Mouse (Mus musculus) heart, embryonic 13.5 days (tissue): ENCODE measurements around the gene Slc39a5. TPM values are rescaled to one million over a fixed set of nuclear protein-coding genes. Genes with fewer than 3 reads are reported as not detected.

Source experiments
- ATAC-seq: fragments of 200-750 bp; cut with Nextera tagmentation; 2 replicates; pipeline ENCODE4 v1.8.0; 2017; ENCODE audit warnings: moderate TSS enrichment; ENCODE audit not compliant: insufficient number of reproducible peaks, low FRiP score, low TSS enrichment; ENCODE audit errors: extremely low read depth
- H3K27ac ChIP-seq: fragments of 300-500 bp; sonication (generic); replicated peaks from 2 replicates; pipeline ENCODE4 v1.5.1; 2015; ENCODE audit warnings: moderate library complexity, mild to moderate bottlenecking, inconsistent platforms
- H3K27me3 ChIP-seq: fragments of 300-500 bp; sonication (generic); replicated peaks from 2 replicates; pipeline ENCODE4 v1.6.1; 2015; ENCODE audit warnings: mild to moderate bottlenecking, inconsistent platforms
- H3K36me3 ChIP-seq: fragments of 300-500 bp; sonication (generic); 2 replicates; pipeline ENCODE4 v1.6.1; 2015; ENCODE audit warnings: mild to moderate bottlenecking, inconsistent platforms
- H3K4me1 ChIP-seq: fragments of 300-500 bp; sonication (generic); 2 replicates; pipeline ENCODE4 v1.6.1; 2015; ENCODE audit warnings: inconsistent platforms
- H3K4me2 ChIP-seq: fragments of 300-500 bp; sonication (generic); 2 replicates; pipeline ENCODE4 v1.6.1; 2015; ENCODE audit warnings: inconsistent platforms, mild to moderate bottlenecking, moderate library complexity
- H3K4me3 ChIP-seq: fragments of 300-500 bp; sonication (generic); 2 replicates; pipeline ENCODE4 v1.5.1; 2015; ENCODE audit warnings: moderate library complexity, mild to moderate bottlenecking, inconsistent platforms
- H3K9ac ChIP-seq: fragments of 300-500 bp; sonication (generic); 2 replicates; pipeline ENCODE4 v1.6.1; 2015; ENCODE audit warnings: inconsistent platforms, mild to moderate bottlenecking, moderate library complexity
- H3K9me3 ChIP-seq: fragments of 300-500 bp; sonication (generic); 2 replicates; pipeline ENCODE4 v1.6.1; 2016; ENCODE audit warnings: inconsistent platforms
- WGBS: fragments of 180-500 bp; shearing (Covaris S2); methylation state at CpG from one replicate; pipeline ENCODE4 v1.1.7; 2015; ENCODE audit warnings: mixed read lengths; 5-methylcytosine and 5-hydroxymethylcytosine counted together
- polyA plus RNA-seq: library from polyadenylated mRNA; unstranded; fragments of >200 nt; fragmentation: Nextera tagmentation; extraction: Ambion mirVana; gene quantifications from 2 replicates; pipeline ENCODE4 v1.2.1, GENCODE M21; 2015

Slc39a5 gene
- polyA plus RNA-seq, 1 experiment from 2014 or later = 0.12 TPM

- Histone ChIP-seq H3K9me3 (no peaks in the 10 kb centered on the region), H3K27me3 (no peaks in the 10 kb centered on the region), H3K27ac (peak overlapping the region; percentile 93), H3K9ac (peak overlapping the region; percentile 96), H3K4me3 (peak overlapping the region; percentile 93), H3K36me3 (peaks cover 49% of the 10 kb centered on the region), H3K4me2 (peak overlapping the region; percentile 97), H3K4me1 (peaks cover 48% of the 10 kb centered on the region)
- WGBS = 4% methylated on average over 36 of the region's 36 CpGs
- ATAC-seq = peak; percentile 86
These were observed 8.9 kb upstream of the Slc39a5 start for GRCm38 (mm10) chr10:128409692-128410559.

DNA sequence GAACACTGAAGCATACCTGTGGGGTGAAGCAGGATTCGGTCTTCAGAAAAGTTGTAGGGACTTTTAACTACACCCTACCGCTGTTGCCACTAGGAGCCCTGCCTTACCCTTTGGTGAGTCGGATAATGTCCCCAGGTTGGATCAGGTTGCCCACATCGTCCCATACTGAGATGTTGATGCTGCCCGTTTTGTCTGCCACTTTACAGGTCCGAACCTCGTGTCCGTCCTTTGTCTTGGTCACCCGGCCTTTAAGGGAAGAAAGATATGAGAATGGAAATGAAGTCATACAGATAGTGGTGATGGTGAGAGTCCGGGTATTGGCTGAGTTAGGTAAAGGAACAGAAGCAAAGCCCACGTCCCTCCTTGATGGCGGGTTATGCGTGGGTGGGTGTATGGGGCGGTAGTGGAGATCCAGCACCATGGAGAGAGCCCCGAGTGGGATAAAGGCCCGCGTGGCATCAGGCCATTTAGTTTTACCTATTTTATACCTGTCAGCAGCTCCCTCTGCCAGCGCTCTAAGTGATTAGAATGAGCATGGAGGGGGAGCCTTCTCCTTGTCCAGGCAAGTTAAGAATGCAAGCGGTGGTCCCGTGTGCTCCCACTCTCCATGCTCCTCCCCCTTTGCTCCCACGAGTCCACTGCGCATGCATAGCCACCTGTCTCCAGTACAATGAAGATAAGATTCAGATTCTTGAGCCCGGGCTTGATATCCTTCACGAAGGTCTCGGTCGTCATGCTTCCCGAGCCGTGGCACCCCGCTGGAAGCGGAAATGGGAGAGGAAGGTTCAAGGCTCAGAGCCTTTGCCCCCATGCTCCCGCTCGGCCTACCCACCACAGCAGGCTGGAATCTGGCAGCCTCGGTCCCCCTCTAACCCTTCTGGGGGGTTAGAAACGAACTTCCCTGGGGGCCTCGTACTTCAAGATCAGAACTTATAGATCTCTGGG, 7.8 kb upstream of the Slc39a5 start:
- 15% methylated on average over 35 of the region's 35 CpGs for WGBS
- no peaks in the 10 kb centered on the region for H3K9me3 ChIP-seq
- no peak for ATAC-seq
- peak overlapping the region; percentile 90 for H3K9ac ChIP-seq
- H3K4me1 ChIP-seq = peaks cover 38% of the 10 kb centered on the region
- H3K4me2 ChIP-seq = peak overlapping the region; percentile 97
- H3K27me3 ChIP-seq = no peaks in the 10 kb centered on the region
- H3K4me3 ChIP-seq = peak overlapping the region; percentile 93
- peaks cover 39% of the 10 kb centered on the region for H3K36me3 ChIP-seq
- H3K27ac ChIP-seq = peak overlapping the region; percentile 70

DNA sequence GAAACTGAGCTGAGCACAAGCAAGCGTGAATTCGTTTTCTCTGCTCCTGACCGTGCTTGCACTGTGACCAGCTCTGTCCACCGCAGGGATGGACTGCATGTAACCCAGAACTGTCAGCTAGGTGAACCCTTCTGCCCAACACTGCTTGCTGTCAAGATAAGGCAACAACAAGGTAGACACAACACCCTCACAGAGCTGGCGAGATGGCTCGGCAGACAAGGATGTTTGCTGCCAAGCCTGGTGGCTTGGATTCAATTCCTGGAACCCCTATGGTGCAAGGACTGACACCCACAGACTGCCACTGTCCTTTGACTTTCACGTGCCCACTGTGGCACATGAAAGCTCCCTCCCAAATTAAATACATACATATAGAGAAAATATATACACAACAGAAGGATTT, 2.9 kb upstream of the Slc39a5 start:
- H3K36me3 ChIP-seq = peaks cover 36% of the 10 kb centered on the region
- no peak overlapping the region for H3K9ac ChIP-seq
- no peaks in the 10 kb centered on the region for H3K9me3 ChIP-seq
- peaks cover 7% of the 10 kb centered on the region for H3K4me1 ChIP-seq
- no peak overlapping the region for H3K27ac ChIP-seq
- no peaks in the 10 kb centered on the region for H3K27me3 ChIP-seq
- 80% methylated on average over 7 of the region's 7 CpGs for WGBS
- H3K4me3 ChIP-seq = no peak overlapping the region
- H3K4me2 ChIP-seq = no peak overlapping the region
- ATAC-seq = no peak

GRCm38 (mm10) chr10:128401638-128402037, 609 bp upstream of the Slc39a5 start:
- Histone ChIP-seq H3K4me1 (0 out of 2 replicates have a peak, but pooled peaks cover 3% of the 10 kb centered on the region), H3K4me2 (no peak overlapping the region), H3K27ac (no peak overlapping the region), H3K4me3 (no peak overlapping the region), H3K9me3 (no peaks in the 10 kb centered on the region), H3K36me3 (peaks cover 18% of the 10 kb centered on the region), H3K9ac (no peak overlapping the region), H3K27me3 (no peaks in the 10 kb centered on the region)
- no peak for ATAC-seq
- WGBS = 65% methylated on average over 9 of the region's 9 CpGs

- H3K4me2 ChIP-seq = no peak overlapping the region
- ATAC-seq = no peak
- peaks cover 16% of the 10 kb centered on the region for H3K36me3 ChIP-seq
- H3K4me3 ChIP-seq = no peak overlapping the region
- H3K9me3 ChIP-seq = no peaks in the 10 kb centered on the region
- H3K27ac ChIP-seq = no peak overlapping the region
- no peaks in the 10 kb centered on the region for H3K27me3 ChIP-seq
- H3K9ac ChIP-seq = no peak overlapping the region
- H3K4me1 ChIP-seq = peaks cover 6% of the 10 kb centered on the region; the same call in 1 of the 2 replicates
- WGBS = 40% methylated on average over 5 of the region's 5 CpGs
These were observed 691 bp downstream of the Slc39a5 start for GRCm38 (mm10) chr10:128400338-128400737.

DNA sequence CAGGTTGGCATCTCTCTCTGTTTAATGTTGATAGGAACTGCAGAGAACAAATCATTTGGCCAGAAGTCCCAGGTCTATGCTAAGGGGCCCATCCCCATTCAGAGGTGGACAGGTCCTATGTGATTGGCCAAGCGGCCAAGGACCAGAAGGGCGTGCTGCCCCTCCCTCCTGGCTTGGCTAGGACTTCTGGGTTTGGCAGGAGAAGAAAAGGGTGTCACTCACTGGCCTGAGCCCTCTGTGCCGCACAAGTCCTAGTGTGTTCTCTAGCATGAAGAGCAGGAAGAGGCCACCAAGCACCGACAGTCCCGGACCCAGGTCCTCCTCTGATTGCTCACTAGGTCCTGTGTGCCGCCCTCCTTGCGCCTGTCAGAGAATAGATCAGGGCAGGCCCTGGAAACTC, 3.6 kb downstream of the Slc39a5 start:
- no peak for ATAC-seq
- Histone ChIP-seq H3K4me2 (no peak overlapping the region), H3K27ac (no peak overlapping the region), H3K27me3 (no peaks in the 10 kb centered on the region), H3K36me3 (peaks cover 39% of the 10 kb centered on the region), H3K4me1 (peaks cover 6% of the 10 kb centered on the region; the same call in 1 of the 2 replicates), H3K9me3 (no peaks in the 10 kb centered on the region), H3K9ac (no peak overlapping the region), H3K4me3 (no peak overlapping the region)
- 58% methylated on average over 7 of the region's 7 CpGs for WGBS

- ATAC-seq = no peak
- no peaks in the 10 kb centered on the region for H3K9me3 ChIP-seq
These were observed 4.2 kb downstream of the Slc39a5 start for GRCm38 (mm10) chr10:128396716-128397264.

GRCm38 (mm10) chr10:128396017-128396673, 4.9 kb downstream of the Slc39a5 start:
- no peak overlapping the region for H3K4me2 ChIP-seq
- no peak for ATAC-seq
- H3K9ac ChIP-seq = no peak overlapping the region
- H3K4me3 ChIP-seq = no peak overlapping the region
- H3K9me3 ChIP-seq = no peaks in the 10 kb centered on the region
- H3K27me3 ChIP-seq = no peaks in the 10 kb centered on the region
- WGBS = 46% methylated on average over 11 of the region's 11 CpGs
- H3K27ac ChIP-seq = no peak overlapping the region
- peaks cover 16% of the 10 kb centered on the region for H3K4me1 ChIP-seq
- peaks cover 52% of the 10 kb centered on the region for H3K36me3 ChIP-seq

More at GRCm38 (mm10) chr10:128396716-128397264, 4.2 kb downstream of the Slc39a5 start:
- WGBS = 54% methylated on average over 10 of the region's 10 CpGs
- no peak overlapping the region for H3K4me3 ChIP-seq
- peaks cover 10% of the 10 kb centered on the region for H3K4me1 ChIP-seq
- no peak overlapping the region for H3K9ac ChIP-seq
- H3K36me3 ChIP-seq = peaks cover 45% of the 10 kb centered on the region
- H3K27me3 ChIP-seq = no peaks in the 10 kb centered on the region
- no peak overlapping the region for H3K27ac ChIP-seq
- no peak overlapping the region for H3K4me2 ChIP-seq

DNA sequence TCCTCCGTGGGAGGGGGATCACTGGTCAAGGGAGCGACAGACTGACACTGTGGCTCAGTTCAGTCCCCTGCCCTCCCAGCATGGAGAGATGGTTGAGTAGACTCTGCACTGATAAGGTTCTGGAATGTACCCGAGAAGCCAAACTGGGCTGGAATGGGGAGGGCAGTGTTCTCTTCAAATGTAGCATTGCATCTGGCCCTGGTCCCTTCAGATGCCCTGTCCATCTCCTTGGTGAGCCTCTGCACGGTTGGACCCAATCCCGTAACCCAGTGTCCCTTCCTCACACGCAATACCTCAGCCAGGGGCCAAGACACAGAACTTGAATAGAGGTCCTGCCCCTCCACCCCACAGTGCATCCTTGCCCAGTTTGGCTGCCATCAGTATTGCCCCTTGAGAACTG, 9.2 kb downstream of the Slc39a5 start:
- no peak overlapping the region for H3K4me3 ChIP-seq
- 51% methylated on average over 6 of the region's 6 CpGs for WGBS
- no peaks in the 10 kb centered on the region for H3K9me3 ChIP-seq
- H3K27ac ChIP-seq = no peak overlapping the region
- ATAC-seq = no peak
- no peak overlapping the region for H3K4me2 ChIP-seq
- H3K36me3 ChIP-seq = peaks cover 95% of the 10 kb centered on the region
- 0 out of 2 replicates have a peak overlapping the region, but pooled peaks have one; percentile 11 for H3K9ac ChIP-seq
- H3K4me1 ChIP-seq = peaks cover 24% of the 10 kb centered on the region
- H3K27me3 ChIP-seq = no peaks in the 10 kb centered on the region

DNA sequence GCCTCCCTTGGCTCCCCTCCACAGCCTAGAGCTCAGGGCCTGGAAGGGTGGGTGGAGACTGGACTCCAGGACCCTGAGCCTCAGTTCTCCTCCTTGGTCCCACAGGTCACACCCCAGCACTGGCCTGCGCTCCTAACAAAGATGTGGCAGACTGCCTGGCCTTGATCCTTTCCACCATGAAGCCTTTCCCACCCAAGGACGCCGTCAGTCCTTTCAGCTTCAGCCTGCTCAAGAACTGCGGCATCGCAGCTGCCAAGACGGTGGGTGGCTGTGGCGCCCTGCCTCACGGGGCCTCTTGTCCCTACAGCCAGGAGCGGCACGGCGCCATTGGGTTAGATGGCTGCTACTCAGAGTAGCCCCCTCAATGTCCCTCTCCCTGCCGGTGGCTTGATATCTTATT, 10.7 kb downstream of the Slc39a5 start:
- H3K27me3 ChIP-seq = no peaks in the 10 kb centered on the region
- no peak overlapping the region for H3K4me2 ChIP-seq
- WGBS = 89% methylated on average over 12 of the region's 12 CpGs
- no peak overlapping the region for H3K9ac ChIP-seq
- H3K4me1 ChIP-seq = peaks cover 20% of the 10 kb centered on the region
- peaks cover 99% of the 10 kb centered on the region for H3K36me3 ChIP-seq
- no peak overlapping the region for H3K4me3 ChIP-seq
- no peak overlapping the region for H3K27ac ChIP-seq
- no peaks in the 10 kb centered on the region for H3K9me3 ChIP-seq
- no peak; the same call in 1 of the 2 replicates for ATAC-seq
